Mouse (Mus musculus): Measurements from ENCODE around the gene Cxcl12.

Cxcl12 gene

GRCm38 (mm10) chr6:117175113-117175793, 6.9 kb downstream of the Cxcl12 start:
- no peak for DNase-seq

- no peak for DNase-seq
Measured at GRCm38 (mm10) chr6:117176406-117176805, 8.1 kb downstream of the Cxcl12 start.

GRCm38 (mm10) chr6:117180303-117180702, 12.0 kb downstream of the Cxcl12 start:
- no peak for DNase-seq

GRCm38 (mm10) chr6:117185381-117185780, 17.0 kb downstream of the Cxcl12 start:
- no peak for DNase-seq

GRCm38 (mm10) chr6:117190453-117190852, 22.1 kb downstream of the Cxcl12 start:
- DNase-seq, result no peak

- no peak for DNase-seq
Measured at GRCm38 (mm10) chr6:117191741-117192140, 23.4 kb downstream of the Cxcl12 start.

GRCm38 (mm10) chr6:117192678-117193077, 24.3 kb downstream of the Cxcl12 start:
- no peak for DNase-seq

- no peak for DNase-seq
Measured at GRCm38 (mm10) chr6:117195270-117195669, 26.9 kb downstream of the Cxcl12 start.

GRCm38 (mm10) chr6:117198871-117199270, 30.5 kb downstream of the Cxcl12 start:
- no peak for DNase-seq

- no peak for DNase-seq
Measured at GRCm38 (mm10) chr6:117199718-117200117, 31.4 kb downstream of the Cxcl12 start.

- peak; percentile 3 to 5 for DNase-seq
Measured at GRCm38 (mm10) chr6:117200916-117201315, 32.6 kb downstream of the Cxcl12 start.

- no peak for DNase-seq
Measured at GRCm38 (mm10) chr6:117201396-117201795, 33.1 kb downstream of the Cxcl12 start.

- DNase-seq, result no peak
Measured at GRCm38 (mm10) chr6:117201859-117202258, 33.5 kb downstream of the Cxcl12 start.

- DNase-seq, result no peak
Measured at GRCm38 (mm10) chr6:117202856-117203400, 34.6 kb downstream of the Cxcl12 start.

- no peak for DNase-seq
Measured at GRCm38 (mm10) chr6:117204112-117204511, 35.8 kb downstream of the Cxcl12 start.

GRCm38 (mm10) chr6:117206834-117207233, 38.5 kb downstream of the Cxcl12 start:
- DNase-seq, result no peak

GRCm38 (mm10) chr6:117207289-117207688, 39.0 kb downstream of the Cxcl12 start:
- no peak for DNase-seq

GRCm38 (mm10) chr6:117210086-117210485, 41.8 kb downstream of the Cxcl12 start:
- DNase-seq, result no peak

GRCm38 (mm10) chr6:117210536-117210935, 42.2 kb downstream of the Cxcl12 start:
- no peak for DNase-seq

GRCm38 (mm10) chr6:117214506-117214905, 46.2 kb downstream of the Cxcl12 start:
- DNase-seq, result no peak

- no peak for DNase-seq
Measured at GRCm38 (mm10) chr6:117218442-117219299, 50.3 kb downstream of the Cxcl12 start.

GRCm38 (mm10) chr6:117219300-117219680, 51.0 kb downstream of the Cxcl12 start:
- DNase-seq, result no peak

GRCm38 (mm10) chr6:117219911-117220481, 51.7 kb downstream of the Cxcl12 start:
- no peak for DNase-seq
